Mouse (Mus musculus): ENCODE results near the gene Efcab11.

The Efcab11 gene

DNA sequence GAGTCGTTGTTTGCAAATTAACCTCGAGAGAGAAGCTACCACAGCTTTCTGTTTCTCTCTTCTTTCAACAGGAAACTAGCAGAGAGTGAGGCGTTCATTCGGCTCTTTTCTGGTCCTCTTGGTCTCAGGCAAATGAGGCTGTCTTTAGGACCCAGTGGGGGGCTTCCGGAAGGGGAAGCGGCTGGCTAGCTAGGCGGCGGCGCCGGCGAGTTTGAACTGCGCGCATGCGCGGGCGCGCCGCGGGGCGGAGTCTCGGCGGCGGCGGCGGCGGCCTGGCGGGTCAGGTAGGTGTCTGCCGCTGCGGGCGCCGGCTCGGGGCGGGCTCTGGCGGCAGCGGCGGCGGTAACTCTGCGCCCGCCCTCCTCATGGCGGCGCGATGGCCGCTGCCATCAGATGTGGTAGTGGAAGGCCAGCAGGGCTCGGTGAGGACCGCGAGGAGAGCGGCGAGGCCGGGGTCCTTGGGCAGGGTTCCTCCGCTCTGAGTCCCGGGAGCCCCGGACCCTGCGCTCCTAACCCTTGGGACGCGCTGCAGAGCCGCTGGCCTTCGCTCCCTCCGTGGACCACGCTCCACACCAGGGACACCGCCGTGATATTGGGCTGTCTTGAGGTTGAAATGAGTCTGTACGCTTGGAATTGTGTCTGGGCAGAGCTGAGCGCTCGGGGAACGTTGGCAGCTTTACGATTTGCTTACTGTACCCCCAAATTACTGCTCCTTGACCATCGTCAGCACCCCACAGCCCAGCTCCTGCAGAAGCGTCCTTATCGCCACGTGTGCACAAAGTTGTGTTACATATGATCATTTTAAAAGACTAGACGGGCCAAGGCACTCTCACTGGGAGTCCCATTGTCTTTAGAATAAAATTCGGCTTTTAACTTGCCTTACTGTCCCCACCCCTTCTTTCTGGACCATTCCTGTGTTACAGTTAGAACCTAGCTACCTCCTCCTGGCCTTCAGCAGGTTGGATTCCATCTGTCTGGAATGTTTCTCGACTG, at the start of gene Efcab11, which contains the start of gene Tdp1:
TSS of gene Efcab11 (minus strand) at position 171 of the 993 bp plus-strand sequence.
TSS of gene Tdp1 (plus strand) at position 249 of the 993 bp plus-strand sequence.
- peak; percentile 91 for DNase-seq (ENCODE audit: extremely low read depth, insufficient read length, low spot score)

DNA sequence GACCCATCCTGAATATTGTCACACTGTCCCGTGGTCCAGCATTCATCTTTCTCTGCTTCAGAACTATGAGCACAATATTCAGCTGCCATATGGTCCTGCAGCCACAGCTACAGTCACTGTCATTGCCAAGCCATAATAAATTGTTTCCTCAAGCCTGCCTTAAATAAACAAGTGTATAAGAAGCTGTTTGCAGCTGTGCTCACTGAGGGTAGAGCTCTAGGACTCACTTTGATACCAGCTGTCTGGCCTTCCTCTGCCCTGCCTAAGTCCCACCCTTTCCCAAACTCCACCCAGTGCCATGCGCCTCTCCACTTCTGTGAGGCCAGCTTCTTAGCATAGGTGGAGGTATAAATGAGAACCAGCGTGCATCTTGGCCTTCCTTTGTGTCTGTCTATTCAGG, 49.4 kb upstream of the Efcab11 start:
- DNase-seq (ENCODE audit: extremely low read depth, insufficient read length, low spot score) = no peak

GRCm38 (mm10) chr12:99932245-99932644, 48.0 kb upstream of the Efcab11 start:
- DNase-seq (ENCODE audit: extremely low read depth, insufficient read length, low spot score) = no peak

- DNase-seq (ENCODE audit: extremely low read depth, insufficient read length, low spot score) = no peak
These were observed 44.9 kb upstream of the Efcab11 start for GRCm38 (mm10) chr12:99929160-99929559.

- no peak for DNase-seq (ENCODE audit: extremely low read depth, insufficient read length, low spot score)
These were observed 44.1 kb upstream of the Efcab11 start for GRCm38 (mm10) chr12:99928311-99928710.

DNA sequence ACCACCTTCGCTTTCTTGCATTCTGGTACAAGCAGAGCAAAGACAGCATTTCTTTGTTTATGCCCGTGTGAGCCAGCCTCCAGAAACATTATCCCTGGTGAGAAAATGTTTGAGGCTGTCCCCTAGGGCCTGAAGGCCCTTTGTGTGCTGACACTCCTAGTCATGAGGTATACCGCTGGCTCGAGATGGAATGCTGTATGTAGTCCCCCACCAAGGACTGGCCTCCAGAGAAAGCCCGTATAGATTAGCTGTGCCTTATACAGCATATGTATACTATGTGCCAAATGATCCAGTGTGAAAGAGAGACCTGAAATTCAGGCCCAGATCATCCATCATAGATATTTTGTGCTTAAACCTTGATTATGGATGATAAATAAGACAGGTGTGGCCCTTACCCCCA, 39.5 kb upstream of the Efcab11 start:
- no peak for DNase-seq (ENCODE audit: extremely low read depth, insufficient read length, low spot score)

DNA sequence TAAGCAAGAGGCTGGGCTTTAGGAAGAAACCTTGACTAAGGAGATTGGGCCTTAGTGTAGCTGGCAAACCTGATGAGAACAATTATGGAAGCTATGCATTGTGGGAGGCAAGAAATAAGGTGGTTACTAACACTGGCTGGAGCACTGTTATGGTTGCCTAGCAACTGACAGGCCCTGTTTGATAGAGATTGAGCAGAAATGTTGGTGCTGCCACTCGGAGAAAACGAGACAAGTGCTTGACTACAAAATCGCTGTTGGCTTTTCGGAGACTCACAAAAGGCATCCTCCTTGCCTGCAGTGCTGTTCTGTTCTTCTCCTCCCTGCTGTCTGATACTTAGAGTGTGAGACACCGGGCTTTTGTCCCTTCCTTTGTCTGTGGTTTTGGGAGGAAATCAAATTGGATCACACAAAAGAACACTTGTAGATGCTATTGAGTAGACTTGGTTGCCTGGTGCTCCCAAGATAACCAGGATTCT, 38.9 kb upstream of the Efcab11 start:
- no peak for DNase-seq (ENCODE audit: extremely low read depth, insufficient read length, low spot score)

DNA sequence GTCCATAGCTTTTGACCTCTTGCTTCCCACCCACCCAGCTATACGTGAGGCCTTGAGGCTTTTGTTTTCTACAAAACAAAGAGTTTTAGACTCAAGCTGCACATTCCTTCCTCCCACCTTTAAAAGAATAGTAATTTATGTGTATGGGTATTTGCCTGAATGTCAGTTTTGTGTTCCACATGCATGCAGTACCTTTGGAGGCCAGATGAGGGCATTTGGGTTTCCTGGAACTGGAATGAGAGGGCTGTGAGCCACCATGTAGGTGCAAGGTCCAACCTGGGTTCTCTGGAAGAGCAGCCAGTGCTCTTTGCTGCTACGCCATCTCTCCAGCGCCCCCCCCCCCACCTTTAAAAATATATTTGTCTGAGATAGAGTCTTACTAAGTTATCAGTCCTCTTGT, 36.8 kb upstream of the Efcab11 start:
- no peak for DNase-seq (ENCODE audit: extremely low read depth, insufficient read length, low spot score)

- no peak for DNase-seq (ENCODE audit: extremely low read depth, insufficient read length, low spot score)
These were observed 35.4 kb upstream of the Efcab11 start for GRCm38 (mm10) chr12:99919636-99920035.

DNA sequence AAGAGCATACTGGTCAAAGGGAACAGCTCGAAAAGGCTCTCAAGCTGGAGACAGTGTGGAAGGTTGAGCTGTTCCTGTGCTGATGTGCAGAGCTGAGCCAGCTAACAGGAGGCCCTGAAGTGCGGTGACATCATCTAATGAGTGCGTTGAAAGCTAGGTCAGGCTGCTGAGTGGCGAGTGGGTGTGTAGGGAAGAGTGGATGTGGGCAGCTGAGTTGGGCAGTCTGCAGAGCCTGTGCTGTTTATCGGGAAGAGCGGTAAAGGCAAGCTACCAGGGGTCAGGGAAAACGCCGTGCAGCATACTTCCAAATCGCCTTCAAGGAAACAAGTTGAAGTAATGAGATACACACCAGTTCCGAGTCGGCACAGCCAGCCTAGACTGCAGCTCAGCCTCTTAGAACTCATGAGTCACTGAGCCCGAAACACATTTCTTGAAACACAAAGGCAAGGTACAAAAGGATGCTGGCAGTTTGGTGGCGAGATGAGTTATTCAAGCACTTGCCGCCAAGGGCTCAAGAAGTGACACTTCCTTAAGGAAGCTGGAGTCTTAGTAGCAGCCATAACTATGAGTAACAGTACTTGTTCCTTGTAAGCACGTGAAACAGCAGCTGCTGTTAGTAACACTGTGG, 33.7 kb upstream of the Efcab11 start:
- DNase-seq (ENCODE audit: extremely low read depth, insufficient read length, low spot score) = no peak

GRCm38 (mm10) chr12:99911466-99911865, 27.2 kb upstream of the Efcab11 start:
- DNase-seq (ENCODE audit: extremely low read depth, insufficient read length, low spot score) = no peak

- DNase-seq (ENCODE audit: extremely low read depth, insufficient read length, low spot score) = no peak
These were observed 20.3 kb upstream of the Efcab11 start for GRCm38 (mm10) chr12:99904537-99904936.

GRCm38 (mm10) chr12:99902867-99903370, 18.7 kb upstream of the Efcab11 start:
- no peak for DNase-seq (ENCODE audit: extremely low read depth, insufficient read length, low spot score)

- DNase-seq (ENCODE audit: extremely low read depth, insufficient read length, low spot score) = no peak
These were observed 18.0 kb upstream of the Efcab11 start for GRCm38 (mm10) chr12:99901973-99902866.

- no peak for DNase-seq (ENCODE audit: extremely low read depth, insufficient read length, low spot score)
These were observed 15.8 kb upstream of the Efcab11 start for GRCm38 (mm10) chr12:99899991-99900390.

DNA sequence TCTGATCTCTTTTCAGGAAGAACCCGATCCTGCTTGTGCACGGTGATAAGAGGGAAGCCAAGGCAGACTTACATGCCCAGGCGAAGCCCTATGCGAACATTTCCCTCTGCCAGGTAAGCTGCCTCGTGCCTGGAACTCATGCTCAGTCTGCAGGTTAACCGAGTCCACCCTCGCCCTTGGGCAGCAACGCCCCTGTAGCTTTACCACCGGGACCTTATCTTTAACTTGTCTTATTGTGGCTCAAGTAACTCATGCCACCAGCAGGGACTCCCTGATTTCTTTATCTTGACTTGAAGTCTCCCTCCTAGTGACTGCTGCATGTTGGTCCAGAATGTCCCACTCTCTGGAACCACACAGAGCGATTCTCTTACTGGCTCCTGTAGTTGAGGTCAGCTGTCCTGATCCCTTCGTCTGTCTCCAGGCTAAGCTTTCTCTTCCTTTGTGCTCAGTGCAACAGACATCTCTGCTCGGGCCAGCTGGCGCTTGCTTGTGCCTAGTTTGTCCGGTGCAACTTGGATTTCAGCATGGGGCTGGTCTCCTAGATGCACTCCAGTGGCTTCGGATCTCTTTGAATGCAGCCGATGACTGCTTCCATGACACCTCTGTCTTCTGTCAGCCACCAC, 14.1 kb upstream of the Efcab11 start:
- no peak for DNase-seq (ENCODE audit: extremely low read depth, insufficient read length, low spot score)

GRCm38 (mm10) chr12:99897846-99898245, 13.6 kb upstream of the Efcab11 start:
- no peak for DNase-seq (ENCODE audit: extremely low read depth, insufficient read length, low spot score)

- peak; percentile 10 for DNase-seq (ENCODE audit: extremely low read depth, insufficient read length, low spot score)
These were observed 1.2 kb upstream of the Efcab11 start for GRCm38 (mm10) chr12:99885282-99885901.

- DNase-seq (ENCODE audit: extremely low read depth, insufficient read length, low spot score) = no peak
These were observed 530 bp downstream of the Efcab11 start for GRCm38 (mm10) chr12:99883713-99884105.
